In the genomic region with DNA sequence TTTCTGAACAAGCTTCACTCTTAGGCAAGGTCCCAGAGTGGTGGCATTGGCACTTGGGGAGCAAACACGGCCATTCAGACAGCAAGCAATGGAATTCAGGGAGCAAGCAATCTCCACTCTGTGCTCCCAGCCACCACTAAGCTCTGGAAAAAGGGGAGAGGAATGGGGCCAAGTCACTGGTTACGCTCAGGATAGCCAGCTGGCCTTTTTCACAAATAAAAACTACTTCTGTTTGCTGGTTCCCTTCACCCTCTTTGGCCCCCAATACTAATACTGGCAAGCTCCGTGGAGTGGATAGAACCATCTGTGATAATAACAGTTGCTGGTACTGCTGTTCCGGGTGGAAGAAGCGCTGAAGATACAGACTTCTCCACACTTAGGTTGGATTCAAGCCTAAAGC, we compare ENCODE assay signal across 11 mouse cellular contexts. TPM values are rescaled to one million over a fixed set of nuclear protein-coding genes. Genes with fewer than 3 reads are reported as not detected.
DNase-seq lines count a peak whose midpoint lies in the region; ATAC-seq lines count a peak whose summit lies in the region.
"Had no signal": no experiment of that assay in that cellular context is flagged by ENCODE, and none has a peak within 500 bp of the region (broad histone marks: within the 10 kb centered on the region; RNA-seq: fewer than 3 reads in every experiment).

No protein-coding gene starts in this region.

- no peaks in the 10 kb centered on the region for H3K9me3 ChIP-seq in kidney, embryonic 16.5 days (ENCODE audit: low read length)
- H3K9me3 ChIP-seq in embryonic facial prominence, embryonic 14.5 days (ENCODE audit: control insufficient read depth, low read length), result no peaks in the 10 kb centered on the region

- 58% methylated on average over 5 of the region's 5 CpGs for WGBS in kidney, embryonic 16.5 days
- WGBS in embryonic facial prominence, embryonic 14.5 days, result 78% methylated on average over 5 of the region's 5 CpGs

- no peak overlapping the region for H3K9ac ChIP-seq in kidney, embryonic 16.5 days (replicated peaks; ENCODE audit: low read length)
- H3K9ac ChIP-seq in embryonic facial prominence, embryonic 14.5 days (ENCODE audit: low read depth, low read length), result no peak overlapping the region

- H3K4me2 ChIP-seq in kidney, embryonic 16.5 days (replicated peaks; ENCODE audit: low read depth, low read length), result no peak overlapping the region
- H3K4me2 ChIP-seq in embryonic facial prominence, embryonic 14.5 days (ENCODE audit: low read depth, low read length), result no peak overlapping the region

- H3K4me3 ChIP-seq in kidney, embryonic 16.5 days (ENCODE audit: low read length), result no peak overlapping the region
- H3K4me3 ChIP-seq in embryonic facial prominence, embryonic 14.5 days (ENCODE audit: low read depth, low read length), result no peak overlapping the region

- intact Hi-C loops in left cerebral cortex, postnatal 4 days (cut with DNase I), result no loop called here

- peak; percentile 29 to 37 for DNase-seq in cerebellum, postnatal 14 days
- no peak for DNase-seq in cerebellum, postnatal 4 days (ENCODE audit: low spot score in 2 of 2)
- DNase-seq in kidney, adult 11 months, result peak; percentile 4
- DNase-seq in embryonic facial prominence, embryonic 14.5 days (ENCODE audit: low spot score), result peak; percentile 57
- DNase-seq in left cerebral cortex, postnatal 4 days, result peak; percentile 21

- no peaks in the 10 kb centered on the region for H3K36me3 ChIP-seq in kidney, embryonic 16.5 days (ENCODE audit: insufficient read depth, low read length)
- H3K36me3 ChIP-seq in embryonic facial prominence, embryonic 14.5 days (ENCODE audit: control insufficient read depth, insufficient read depth, low read length), result no peaks in the 10 kb centered on the region

- no peaks in the 10 kb centered on the region for H3K27me3 ChIP-seq in kidney, embryonic 16.5 days (ENCODE audit: insufficient read depth, low read length)
- no peaks in the 10 kb centered on the region for H3K27me3 ChIP-seq in embryonic facial prominence, embryonic 14.5 days (replicated peaks; ENCODE audit: control insufficient read depth, insufficient read depth, low read length)

- no peak overlapping the region for H3K27ac ChIP-seq in kidney, embryonic 16.5 days (ENCODE audit: low read length)
- H3K27ac ChIP-seq in embryonic facial prominence, embryonic 14.5 days (replicated peaks; ENCODE audit: low read depth, low read length), result no peak overlapping the region

- no peaks in the 10 kb centered on the region for H3K4me1 ChIP-seq in kidney, embryonic 16.5 days (ENCODE audit: insufficient read depth, low read length)
- H3K4me1 ChIP-seq in embryonic facial prominence, embryonic 14.5 days (ENCODE audit: control insufficient read depth, insufficient read depth, low read length), result peaks cover 4% of the 10 kb centered on the region; the same call in 1 of the 2 replicates

- no peak for ATAC-seq in kidney, embryonic 16.5 days (ENCODE audit: low FRiP score, low TSS enrichment)
- peak; percentile 20; the same call in 1 of the 2 replicates for ATAC-seq in embryonic facial prominence, embryonic 14.5 days (ENCODE audit: low read depth)
- no peak for ATAC-seq in megakaryocyte-erythroid progenitor cell, adult 5-6 weeks (replicated peaks; ENCODE audit: low FRiP score, low TSS enrichment, poor library complexity, severe bottlenecking)
- ATAC-seq in monocyte, adult 5-6 weeks (replicated peaks; ENCODE audit: insufficient number of reproducible peaks, low FRiP score, low TSS enrichment, poor library complexity, severe bottlenecking), result no peak
- ATAC-seq: CD4-positive, CD25-positive, alpha-beta regulatory T cell, adult 4 months had no signal

RNA-seq across cellular contexts. Expression of gene Zc2hc1b, which starts 26.5 kb away (rescaled TPM):
- not detected in 2 replicates for polyA plus RNA-seq in kidney, embryonic 16.5 days (2015; fragmentation: Nextera tagmentation; extraction: Ambion mirVana)
- polyA plus RNA-seq in embryonic facial prominence, embryonic 14.5 days (2014; fragmentation: Nextera tagmentation; extraction: Ambion mirVana), result not detected in 2 replicates
- total RNA-seq in left cerebral cortex, postnatal 4 days (2021), result not detected
- not detected in 2 replicates for total RNA-seq in megakaryocyte-erythroid progenitor cell, adult 5-6 weeks (2014; fragmentation: Nextera tagmentation)
- total RNA-seq in megakaryocyte-erythroid progenitor cell, adult 5-6 weeks (2017), result not detected in 2 replicates
- not detected in 3 replicates for total RNA-seq in monocyte, adult 5-6 weeks (2017)
- polyA plus RNA-seq: CD4-positive, CD25-positive, alpha-beta regulatory T cell, adult 4 months; cerebellum, adult 2 months; neural tube, embryonic 14.5 days had no signal

RNA-seq across cellular contexts. Expression of gene Ltv1, which starts 41.6 kb away (rescaled TPM):
- polyA plus RNA-seq in kidney, embryonic 16.5 days (2015; fragmentation: Nextera tagmentation; extraction: Ambion mirVana), result 56.9 and 63.2 TPM in 2 replicates
- polyA plus RNA-seq in embryonic facial prominence, embryonic 14.5 days (2014; fragmentation: Nextera tagmentation; extraction: Ambion mirVana), result 72.2 and 77.3 TPM in 2 replicates
- 10 to 100 TPM; 25.1 to 27.1 TPM for total RNA-seq in left cerebral cortex, postnatal 4 days (2021)
- 51.9 and 55.8 TPM in 2 replicates for total RNA-seq in megakaryocyte-erythroid progenitor cell, adult 5-6 weeks (2014; fragmentation: Nextera tagmentation)
- 68.4 and 77.8 TPM in 2 replicates for total RNA-seq in megakaryocyte-erythroid progenitor cell, adult 5-6 weeks (2017)
- total RNA-seq in monocyte, adult 5-6 weeks (2017), result 33.5 to 55.7 TPM (median 50.1 TPM) in 3 replicates

Comparison
In these comparisons a context has a peak if more than half of its experiments do, and no peak if none do; other contexts are left out.
1. DNase-seq: peak in cerebellum, postnatal 14 days (2 of 2), kidney, adult 11 months (single experiment), embryonic facial prominence, embryonic 14.5 days (single experiment) and left cerebral cortex, postnatal 4 days (single experiment); none in cerebellum, postnatal 4 days (0 of 2).